Mouse (Mus musculus) activated CD4-positive, CD25-positive, alpha-beta regulatory T cell, adult 9 weeks (primary cell): ENCODE measurements around the gene Hpcal1. TPM values are rescaled to one million over a fixed set of nuclear protein-coding genes. Genes with fewer than 3 reads are reported as not detected.

Experiments
- polyA plus RNA-seq: library from polyadenylated mRNA; unstranded; fragments of 100-300 nt; shearing (Covaris generic); gene quantifications from one replicate; pipeline ENCODE4 v1.2.1, GENCODE M21; 2017

Hpcal1 gene
- polyA plus RNA-seq, result 75.5 TPM

DNA sequence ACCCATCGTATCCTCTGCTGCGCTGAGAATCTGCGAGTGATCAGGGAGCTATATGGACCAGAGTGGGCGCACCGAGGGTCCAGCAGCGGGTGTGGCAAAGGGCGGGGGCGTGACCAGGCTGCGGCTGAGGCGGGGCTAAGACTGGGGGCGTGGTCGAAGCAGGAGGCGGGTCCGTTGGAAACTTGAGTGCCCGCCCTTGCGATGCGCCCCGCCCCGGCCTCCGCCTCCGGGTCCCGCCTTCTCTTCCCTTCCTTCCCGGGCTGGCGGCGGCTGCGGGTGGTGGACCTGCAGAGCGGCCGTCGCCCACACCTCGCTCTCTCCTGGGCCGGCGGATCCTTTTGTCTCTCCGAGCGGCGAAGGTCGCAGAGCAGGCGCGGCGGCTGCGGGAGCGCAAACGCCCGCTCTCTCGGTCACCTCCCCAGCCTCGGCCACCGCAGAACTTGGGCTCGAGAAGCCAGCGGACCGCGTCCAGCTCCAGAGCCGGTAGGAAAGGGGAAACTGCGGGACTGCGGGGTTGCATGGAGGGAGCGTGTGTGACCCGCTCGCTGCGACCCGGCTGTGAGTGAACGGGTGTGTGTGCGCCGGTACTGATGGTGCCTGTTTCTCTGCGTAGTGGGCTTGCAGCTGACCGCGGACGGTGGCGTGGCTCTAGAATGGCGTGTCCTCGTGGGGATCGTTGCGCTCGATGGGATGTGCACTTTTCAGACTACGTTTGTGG lies at the start of gene Hpcal1:
Hpcal1 (plus strand) TSS at position 293 of the 718 bp plus-strand sequence.

Other genes with a start within 250 kb of the Hpcal1 start
- gene Odc1, start 146.1 kb upstream of the Hpcal1 start, polyA plus RNA-seq, result 15.9 TPM